Mouse (Mus musculus) embryonic facial prominence, embryonic 15.5 days (tissue): ENCODE data around the gene Elovl7. TPM values are rescaled to one million over a fixed set of nuclear protein-coding genes. Genes with fewer than 3 reads are reported as not detected.

Experiments
- ATAC-seq: fragments of 200-750 bp; cut with Nextera tagmentation; 2 replicates; pipeline ENCODE4 v1.8.0; 2017; ENCODE audit warnings: low read depth, moderate TSS enrichment; ENCODE audit not compliant: insufficient number of reproducible peaks, low FRiP score, low TSS enrichment
- H3K27ac ChIP-seq: fragments of 300-500 bp; sonication (generic); replicated peaks from 2 replicates; pipeline ENCODE4 v1.5.1; 2015; ENCODE audit warnings: mild to moderate bottlenecking, inconsistent platforms
- H3K27me3 ChIP-seq: fragments of 300-500 bp; sonication (generic); 2 replicates; pipeline ENCODE4 v1.6.1; 2015; ENCODE audit warnings: inconsistent platforms
- H3K36me3 ChIP-seq: fragments of 300-500 bp; sonication (generic); 2 replicates; pipeline ENCODE4 v1.6.1; 2015; ENCODE audit warnings: mild to moderate bottlenecking, inconsistent platforms
- H3K4me1 ChIP-seq: fragments of 300-500 bp; sonication (generic); 2 replicates; pipeline ENCODE4 v1.6.1; 2015; ENCODE audit warnings: inconsistent platforms
- H3K4me2 ChIP-seq: fragments of 300-500 bp; sonication (generic); replicated peaks from 2 replicates; pipeline ENCODE4 v1.6.1; 2015; ENCODE audit warnings: mild to moderate bottlenecking, inconsistent platforms
- H3K4me3 ChIP-seq: fragments of 300-500 bp; sonication (generic); replicated peaks from 2 replicates; pipeline ENCODE4 v1.5.1; 2015; ENCODE audit warnings: mild to moderate bottlenecking, inconsistent platforms
- H3K9ac ChIP-seq: fragments of 300-500 bp; sonication (generic); 2 replicates; pipeline ENCODE4 v1.6.1; 2015; ENCODE audit warnings: inconsistent platforms
- H3K9me3 ChIP-seq: fragments of 300-500 bp; sonication (generic); replicated peaks from 2 replicates; pipeline ENCODE4 v1.6.1; 2016; ENCODE audit warnings: inconsistent platforms
- WGBS: fragments of 180-500 bp; shearing (Covaris S2); methylation state at CpG from one replicate; pipeline ENCODE4 v1.1.7; 2015; 5-methylcytosine and 5-hydroxymethylcytosine counted together
- polyA plus RNA-seq: library from polyadenylated mRNA; unstranded; fragments of >200 nt; fragmentation: Nextera tagmentation; extraction: Ambion mirVana; gene quantifications from 2 replicates; pipeline ENCODE4 v1.2.1, GENCODE M21; 2015

Gene Elovl7
- polyA plus RNA-seq, 1 experiment from 2014 or later = 12.3 TPM

DNA sequence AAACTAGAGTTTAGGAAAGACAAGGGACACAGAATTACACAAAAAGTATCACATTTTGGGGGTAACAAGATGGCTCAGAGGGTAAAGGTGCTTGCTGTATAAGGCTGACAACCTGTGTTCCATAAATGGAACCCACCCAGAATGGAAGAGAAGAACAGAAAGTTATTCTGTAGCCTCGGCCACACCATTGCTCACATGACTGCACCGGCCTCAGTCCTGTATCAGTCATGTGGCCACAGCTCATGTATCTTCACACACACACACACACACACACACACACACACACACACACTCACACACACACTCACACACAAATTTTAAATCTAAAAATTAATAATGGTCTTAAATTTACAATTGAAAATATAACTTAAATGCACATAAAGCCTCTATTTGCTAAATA, 6.8 kb upstream of the Elovl7 start:
- H3K9me3 ChIP-seq = no peaks in the 10 kb centered on the region
- no peaks in the 10 kb centered on the region for H3K27me3 ChIP-seq
- H3K36me3 ChIP-seq = no peaks in the 10 kb centered on the region
- H3K4me1 ChIP-seq = no peaks in the 10 kb centered on the region
- H3K4me3 ChIP-seq = no peak overlapping the region
- no peak overlapping the region for H3K9ac ChIP-seq
- ATAC-seq = no peak
- no peak overlapping the region for H3K4me2 ChIP-seq
- WGBS = 79% methylated on average over 2 of the region's 2 CpGs
- no peak overlapping the region for H3K27ac ChIP-seq

DNA sequence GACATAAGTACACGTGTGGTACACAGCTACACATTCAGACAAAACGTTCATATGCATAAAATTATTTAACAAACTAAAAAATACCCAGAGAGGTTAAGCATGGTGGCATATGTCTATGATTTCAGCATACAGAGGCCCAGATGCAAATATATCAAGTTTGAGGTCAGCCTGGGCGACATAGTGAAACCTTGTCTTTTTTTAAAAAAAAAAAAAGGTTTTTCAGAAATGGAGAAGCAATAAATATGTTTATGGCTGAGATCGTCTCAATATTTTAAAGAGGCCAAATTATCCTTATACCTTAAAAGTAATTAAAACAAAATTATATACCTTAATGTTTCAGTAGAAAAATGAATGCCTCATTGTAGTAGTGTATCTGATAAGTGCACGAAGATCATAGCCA, 6.1 kb upstream of the Elovl7 start:
- no peaks in the 10 kb centered on the region for H3K27me3 ChIP-seq
- H3K4me2 ChIP-seq = no peak overlapping the region
- no peak for ATAC-seq
- H3K27ac ChIP-seq = no peak overlapping the region
- no peaks in the 10 kb centered on the region for H3K4me1 ChIP-seq
- no peaks in the 10 kb centered on the region for H3K36me3 ChIP-seq
- no peak overlapping the region for H3K4me3 ChIP-seq
- H3K9me3 ChIP-seq = no peaks in the 10 kb centered on the region
- H3K9ac ChIP-seq = no peak overlapping the region
- WGBS = 61% methylated on average over 5 of the region's 5 CpGs

DNA sequence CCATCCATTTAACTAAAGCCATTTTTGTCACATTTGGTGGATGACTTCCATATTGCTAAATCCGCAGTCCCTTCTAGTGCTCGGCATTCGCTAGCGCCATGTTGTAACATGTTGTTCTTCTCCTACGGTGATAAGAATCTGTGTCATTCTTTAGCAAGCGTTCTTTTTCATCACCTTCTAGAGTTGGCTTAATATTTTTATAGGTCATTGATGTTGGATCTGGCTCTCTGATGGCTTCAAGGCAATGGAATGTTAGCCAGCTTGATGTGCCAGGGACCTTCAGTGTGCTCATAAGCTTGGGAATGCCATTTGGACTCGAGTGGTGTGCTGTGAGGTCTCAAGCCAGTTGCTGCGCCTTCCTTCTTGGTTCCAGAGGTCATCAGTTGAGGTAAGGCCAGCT, 3.2 kb upstream of the Elovl7 start:
- H3K27ac ChIP-seq = no peak overlapping the region

DNA sequence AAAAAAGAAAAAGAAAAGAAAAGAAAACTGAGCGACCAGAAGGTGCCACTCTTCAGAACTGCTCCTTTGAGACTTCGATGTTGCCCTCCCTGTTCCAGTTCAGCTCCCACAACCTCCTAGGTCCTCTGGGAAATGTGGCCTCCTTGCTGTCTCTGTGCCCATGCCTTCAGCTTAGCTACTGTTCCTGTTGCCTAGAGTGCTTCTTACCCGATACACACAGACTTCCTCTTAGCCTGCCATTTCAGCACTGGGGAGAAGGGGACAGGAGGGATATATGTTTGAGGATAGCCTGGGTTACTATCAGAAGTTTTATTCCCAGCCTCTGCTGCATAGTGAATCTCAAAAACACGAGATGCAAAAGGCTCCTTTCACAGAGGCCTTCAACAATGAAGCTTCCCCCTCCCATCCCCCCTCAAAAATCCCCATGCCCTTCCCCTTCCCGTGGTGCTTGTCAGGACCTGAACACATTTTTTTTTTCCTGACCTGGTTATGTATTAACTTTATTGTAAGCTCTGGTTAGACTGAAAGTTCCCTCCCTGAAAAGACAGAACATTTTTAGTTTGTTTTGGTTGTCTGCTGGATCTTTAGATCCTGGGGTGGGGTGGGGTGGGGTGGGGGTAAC, 1.7 kb upstream of the Elovl7 start:
- Histone ChIP-seq H3K27me3 (peaks cover 21% of the 10 kb centered on the region), H3K27ac (no peak overlapping the region), H3K4me2 (no peak overlapping the region), H3K9me3 (no peaks in the 10 kb centered on the region), H3K4me3 (no peak overlapping the region), H3K4me1 (peaks cover 14% of the 10 kb centered on the region; the same call in 1 of the 2 replicates), H3K9ac (no peak overlapping the region), H3K36me3 (no peaks in the 10 kb centered on the region)
- no peak for ATAC-seq
- WGBS = 45% methylated on average over 5 of the region's 5 CpGs

More for the DNA sequence above, 3.2 kb upstream of the Elovl7 start:
- Histone ChIP-seq H3K4me2 (no peak overlapping the region), H3K36me3 (no peaks in the 10 kb centered on the region), H3K4me1 (peaks cover 14% of the 10 kb centered on the region; the same call in 1 of the 2 replicates), H3K4me3 (no peak overlapping the region), H3K27me3 (peaks cover 15% of the 10 kb centered on the region), H3K9ac (no peak overlapping the region), H3K9me3 (no peaks in the 10 kb centered on the region)
- 82% methylated on average over 8 of the region's 8 CpGs for WGBS
- no peak for ATAC-seq

DNA sequence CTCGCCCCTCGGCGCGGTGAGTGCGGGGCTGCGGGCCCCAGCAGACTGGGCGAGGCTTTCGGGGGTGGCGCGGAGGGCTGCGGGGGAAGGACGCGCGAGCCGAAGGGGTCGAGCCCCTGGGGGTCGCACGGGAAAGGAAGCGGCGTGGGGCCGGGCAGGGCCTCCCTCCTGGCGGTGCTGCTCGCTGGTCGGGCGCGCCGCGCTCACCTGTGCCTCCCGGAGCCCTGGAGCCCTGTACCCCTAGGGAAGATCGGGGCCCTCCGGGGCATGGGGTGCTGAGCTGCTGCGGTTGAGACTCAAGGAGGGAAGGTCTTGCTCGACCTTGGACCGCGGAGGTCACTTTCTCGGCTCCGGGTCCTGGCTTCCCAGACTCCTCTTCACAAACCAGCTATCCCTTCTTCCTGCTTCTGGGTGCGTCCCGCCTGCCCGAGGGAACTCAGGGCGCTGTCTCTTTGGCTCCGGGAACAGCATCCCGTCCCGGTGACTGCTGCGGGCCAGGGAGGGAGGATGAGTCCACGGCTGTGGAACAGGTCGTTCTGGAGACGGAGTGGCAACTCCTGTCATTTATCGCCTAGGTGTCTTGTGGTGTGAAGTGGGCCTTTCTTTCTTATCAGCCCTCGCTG, 392 bp downstream of the Elovl7 start:
- ATAC-seq = peak; percentile 64

DNA sequence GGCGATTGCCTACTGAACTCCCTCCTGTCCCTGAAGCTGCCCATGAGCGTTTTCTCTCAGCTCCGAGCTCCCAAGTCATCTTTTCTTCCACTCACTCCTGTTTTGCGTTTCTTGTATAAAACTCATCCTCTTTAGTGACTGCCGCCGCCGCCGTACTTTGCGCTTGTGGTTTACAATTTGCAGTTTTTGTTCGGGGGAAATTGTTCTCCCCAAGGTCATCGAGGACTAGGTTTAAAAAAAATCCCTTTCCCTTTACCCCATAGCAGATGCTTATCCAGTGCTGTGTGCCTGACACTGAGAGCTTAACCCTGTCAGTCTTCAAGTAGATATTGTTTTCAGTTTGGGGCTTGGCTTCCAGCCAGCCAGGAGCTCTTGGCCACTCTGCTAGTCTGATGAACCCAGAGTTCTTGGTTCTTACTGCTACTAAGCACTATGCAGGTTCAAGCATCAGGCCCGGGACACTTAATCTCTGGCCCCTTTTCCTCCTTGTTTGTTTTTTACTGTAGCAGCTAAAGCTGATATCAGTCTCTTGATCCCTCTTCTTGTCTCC, 1.1 kb downstream of the Elovl7 start:
- 5% methylated on average over 12 of the region's 12 CpGs for WGBS
- Histone ChIP-seq H3K36me3 (no peaks in the 10 kb centered on the region), H3K27me3 (peaks cover 21% of the 10 kb centered on the region), H3K4me1 (peaks cover 14% of the 10 kb centered on the region; the same call in 1 of the 2 replicates), H3K4me2 (peak overlapping the region; percentile 100), H3K9me3 (no peaks in the 10 kb centered on the region), H3K27ac (no peak overlapping the region), H3K9ac (peak overlapping the region; percentile 50; the same call in 1 of the 2 replicates), H3K4me3 (peak overlapping the region; percentile 67)
- no peak for ATAC-seq

More for the DNA sequence above, 392 bp downstream of the Elovl7 start:
- Histone ChIP-seq H3K4me2 (peak overlapping the region; percentile 100), H3K4me3 (peak overlapping the region; percentile 67), H3K36me3 (no peaks in the 10 kb centered on the region), H3K27ac (peak overlapping the region; percentile 69; the same call in 1 of the 2 replicates), H3K9ac (peak overlapping the region; percentile 50), H3K9me3 (no peaks in the 10 kb centered on the region), H3K4me1 (peaks cover 14% of the 10 kb centered on the region; the same call in 1 of the 2 replicates), H3K27me3 (peaks cover 21% of the 10 kb centered on the region)
- 1% methylated on average over 42 of the region's 50 CpGs for WGBS

DNA sequence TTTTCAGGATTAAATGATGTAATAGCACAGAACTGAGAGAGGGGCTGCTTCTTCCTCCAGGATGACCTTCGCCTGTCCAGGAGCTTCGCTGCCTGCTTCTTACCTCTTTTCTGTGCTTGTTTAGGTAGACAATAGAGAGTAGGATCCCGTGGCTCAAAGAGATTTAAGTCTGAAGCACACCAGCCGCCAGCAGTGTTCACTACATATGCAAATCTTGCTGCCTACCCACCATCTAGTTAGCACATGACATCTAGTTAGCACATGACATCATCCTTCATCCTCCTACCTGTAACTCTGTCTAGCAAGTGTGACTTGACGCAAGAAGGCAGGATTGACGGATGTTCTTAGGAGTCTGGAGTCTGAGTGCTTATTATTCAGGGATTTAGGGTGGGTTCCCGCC, 5.6 kb downstream of the Elovl7 start:
- H3K27ac ChIP-seq = no peak overlapping the region
- H3K4me1 ChIP-seq = peaks cover 5% of the 10 kb centered on the region; the same call in 1 of the 2 replicates
- no peak overlapping the region for H3K4me2 ChIP-seq
- ATAC-seq = no peak
- H3K27me3 ChIP-seq = peaks cover 17% of the 10 kb centered on the region
- no peaks in the 10 kb centered on the region for H3K9me3 ChIP-seq
- WGBS = 65% methylated on average over 7 of the region's 7 CpGs
- no peak overlapping the region for H3K9ac ChIP-seq
- H3K4me3 ChIP-seq = no peak overlapping the region
- no peaks in the 10 kb centered on the region for H3K36me3 ChIP-seq

DNA sequence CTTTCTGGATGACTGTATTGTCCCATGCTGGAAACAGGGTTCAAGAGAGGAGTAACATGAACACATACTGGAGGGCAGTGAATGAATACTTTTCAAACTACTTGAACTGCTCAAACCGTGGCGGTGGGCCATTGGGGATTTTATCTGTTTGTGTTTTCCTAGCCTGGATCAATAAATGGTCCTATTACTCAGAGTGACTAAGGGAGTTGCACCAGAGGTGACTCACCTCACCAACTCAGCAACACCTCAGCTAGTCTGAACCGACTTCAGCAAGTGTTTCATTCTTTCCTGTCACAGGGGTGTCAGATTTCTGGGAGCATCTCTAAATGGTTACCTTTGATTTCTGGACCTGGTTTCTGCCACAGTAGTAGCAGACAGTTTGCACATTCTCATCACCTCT, 15.0 kb downstream of the Elovl7 start:
- no peaks in the 10 kb centered on the region for H3K9me3 ChIP-seq
- H3K36me3 ChIP-seq = no peaks in the 10 kb centered on the region
- WGBS = 68% methylated on average over 3 of the region's 3 CpGs
- H3K27ac ChIP-seq = no peak overlapping the region
- H3K4me1 ChIP-seq = no peaks in the 10 kb centered on the region
- H3K4me3 ChIP-seq = no peak overlapping the region
- ATAC-seq = no peak
- no peak overlapping the region for H3K9ac ChIP-seq
- H3K27me3 ChIP-seq = no peaks in the 10 kb centered on the region
- no peak overlapping the region for H3K4me2 ChIP-seq

DNA sequence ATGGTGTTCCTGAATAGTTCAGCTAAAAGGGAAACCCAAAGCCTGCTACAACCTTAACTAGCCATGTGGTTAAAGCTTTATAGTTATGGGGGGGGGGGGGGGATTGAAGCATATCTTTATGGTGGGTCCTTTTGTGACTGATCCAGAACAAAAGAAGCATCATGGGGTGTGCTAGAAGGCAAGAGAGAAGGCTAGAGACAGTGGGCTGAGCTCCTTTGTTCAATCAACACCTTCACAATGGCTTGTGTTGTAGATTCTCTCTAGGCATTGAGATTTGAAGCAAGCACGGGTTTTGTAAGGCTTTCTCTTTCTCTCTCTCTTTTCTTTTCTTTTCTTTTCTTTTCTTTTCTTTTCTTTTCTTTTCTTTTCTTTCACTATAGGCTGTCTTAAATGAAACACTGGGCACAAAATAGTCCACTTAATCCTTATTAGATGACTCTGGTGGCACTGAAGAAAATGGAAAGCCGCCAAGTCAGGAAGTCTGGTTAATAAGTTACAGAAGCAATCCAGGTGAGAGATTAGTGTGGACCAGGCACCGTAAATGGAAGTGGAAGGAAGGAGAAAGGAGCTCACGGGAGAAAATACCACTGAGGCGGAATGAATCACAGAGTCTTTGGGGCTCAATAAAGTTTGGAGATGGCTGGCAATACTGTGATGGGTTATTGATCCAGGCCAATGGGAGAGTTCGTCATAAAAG, 15.6 kb downstream of the Elovl7 start:
- Histone ChIP-seq H3K9ac (no peak overlapping the region), H3K9me3 (no peaks in the 10 kb centered on the region), H3K36me3 (no peaks in the 10 kb centered on the region), H3K27me3 (no peaks in the 10 kb centered on the region), H3K4me2 (no peak overlapping the region), H3K4me1 (no peaks in the 10 kb centered on the region), H3K4me3 (no peak overlapping the region), H3K27ac (no peak overlapping the region)
- ATAC-seq = no peak
- WGBS = 76% methylated on average over 6 of the region's 6 CpGs

DNA sequence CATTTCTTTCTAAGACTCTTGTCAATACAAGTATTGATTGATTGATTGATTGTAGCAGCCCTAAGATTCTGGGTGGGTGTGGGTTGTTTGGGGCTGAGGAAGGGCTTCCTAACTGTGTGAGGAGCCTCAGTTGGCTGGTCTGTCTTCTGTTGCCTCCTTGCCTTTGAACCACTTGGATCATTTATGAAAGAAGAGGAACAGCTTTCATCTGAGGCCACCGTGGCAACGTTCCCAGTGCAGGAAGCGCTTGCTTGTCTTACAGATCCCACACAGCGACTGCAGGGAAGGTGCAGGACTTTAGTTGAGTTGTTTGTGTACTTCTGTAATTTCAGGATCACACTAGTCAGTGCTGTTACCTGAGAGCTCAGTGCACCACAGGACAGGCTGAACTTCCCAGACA, 25.8 kb downstream of the Elovl7 start:
- ATAC-seq = no peak
- Histone ChIP-seq H3K9me3 (no peaks in the 10 kb centered on the region), H3K4me3 (no peak overlapping the region), H3K27ac (no peak overlapping the region), H3K27me3 (no peaks in the 10 kb centered on the region), H3K9ac (no peak overlapping the region), H3K36me3 (no peaks in the 10 kb centered on the region), H3K4me2 (no peak overlapping the region), H3K4me1 (no peaks in the 10 kb centered on the region)
- WGBS = 38% methylated on average over 4 of the region's 4 CpGs

DNA sequence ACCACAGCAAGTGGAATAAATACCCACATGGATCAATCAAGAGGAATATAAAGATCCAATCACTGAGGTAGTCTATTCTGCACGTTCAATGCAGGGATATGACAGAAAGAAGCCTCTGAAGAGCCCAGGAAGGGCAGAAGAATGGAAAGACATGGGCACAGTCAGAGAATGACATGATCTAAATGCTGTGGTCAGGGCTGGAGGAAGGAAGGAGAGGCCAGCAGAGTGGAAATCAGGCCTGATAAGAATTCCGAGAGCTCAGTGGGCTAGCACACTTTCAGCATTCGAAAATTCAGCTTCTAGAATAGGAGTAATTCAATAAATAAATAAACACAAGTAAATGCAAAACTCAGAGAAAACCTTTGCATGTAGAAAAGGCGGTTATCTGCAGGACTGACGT, 27.5 kb downstream of the Elovl7 start:
- ATAC-seq = no peak
- Histone ChIP-seq H3K4me1 (no peaks in the 10 kb centered on the region), H3K4me3 (no peak overlapping the region), H3K27ac (no peak overlapping the region), H3K4me2 (no peak overlapping the region), H3K9ac (no peak overlapping the region), H3K9me3 (no peaks in the 10 kb centered on the region), H3K36me3 (no peaks in the 10 kb centered on the region), H3K27me3 (no peaks in the 10 kb centered on the region)
- WGBS = 81% methylated on average over 5 of the region's 5 CpGs
